Comparison of ENCODE assay signal across 10 mouse cellular contexts in genomic region chr6:86154006-86154405, GRCm38 (mm10).
"Had no signal": no experiment of that assay in that cellular context is flagged by ENCODE, and none has a peak within 500 bp of the region (broad histone marks: within the 10 kb centered on the region; RNA-seq: fewer than 3 reads in every experiment).

No protein-coding gene starts in this region.

- H3K27me3 ChIP-seq: midbrain, embryonic 12.5 days had no signal

- DNase-seq: kidney, postnatal 10 days; kidney, postnatal 4 days; left cerebral cortex, postnatal 4 days; right cerebral cortex, postnatal 25 days; thymus, postnatal 4 days had no signal

- H3K27ac ChIP-seq: limb, embryonic 13.5 days; liver, embryonic 14.5 days; midbrain, embryonic 12.5 days; stomach, postnatal 0 days had no signal

- H3K4me2 ChIP-seq: limb, embryonic 13.5 days; midbrain, embryonic 12.5 days had no signal

- H3K9me3 ChIP-seq: midbrain, embryonic 12.5 days had no signal

- ATAC-seq: midbrain, embryonic 16.5 days had no signal

- H3K9ac ChIP-seq: limb, embryonic 13.5 days; liver, embryonic 14.5 days; midbrain, embryonic 12.5 days had no signal

- H3K36me3 ChIP-seq: limb, embryonic 13.5 days; midbrain, embryonic 12.5 days had no signal

- H3K4me3 ChIP-seq: limb, embryonic 13.5 days; midbrain, embryonic 12.5 days had no signal
